Mouse (Mus musculus): ENCODE measurements around the gene Noct. TPM values are rescaled to one million over a fixed set of nuclear protein-coding genes. Genes with fewer than 3 reads are reported as not detected.
A peak's percentile ranks its signal among the peaks of the same experiment; 100 is the strongest.

The Noct gene
- total RNA-seq, 2 experiments from 2014 or later, result 49.0 to 51.0 TPM

DNA sequence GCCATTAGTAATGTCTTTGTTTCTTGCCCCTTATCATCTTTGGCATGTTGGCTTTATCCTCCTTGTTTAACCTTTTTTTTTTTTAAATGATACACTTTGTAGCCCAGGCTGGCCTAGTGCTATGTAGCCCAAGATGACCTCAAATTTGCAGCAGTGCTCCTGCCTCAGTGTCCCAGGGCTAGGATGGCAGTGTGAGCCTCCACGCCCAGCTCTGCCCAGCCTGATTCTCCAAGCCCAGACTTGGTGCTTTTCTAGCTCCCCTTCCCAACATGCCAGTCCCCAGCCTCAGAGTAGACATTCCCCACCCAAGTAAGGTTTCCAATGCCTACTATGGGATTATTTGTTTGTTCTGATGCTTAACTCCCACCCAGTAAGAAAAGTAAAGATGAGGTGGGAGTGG, 28.0 kb downstream of the Noct start:
- intact Hi-C loops (cut with DNase I), result no loop called here

DNA sequence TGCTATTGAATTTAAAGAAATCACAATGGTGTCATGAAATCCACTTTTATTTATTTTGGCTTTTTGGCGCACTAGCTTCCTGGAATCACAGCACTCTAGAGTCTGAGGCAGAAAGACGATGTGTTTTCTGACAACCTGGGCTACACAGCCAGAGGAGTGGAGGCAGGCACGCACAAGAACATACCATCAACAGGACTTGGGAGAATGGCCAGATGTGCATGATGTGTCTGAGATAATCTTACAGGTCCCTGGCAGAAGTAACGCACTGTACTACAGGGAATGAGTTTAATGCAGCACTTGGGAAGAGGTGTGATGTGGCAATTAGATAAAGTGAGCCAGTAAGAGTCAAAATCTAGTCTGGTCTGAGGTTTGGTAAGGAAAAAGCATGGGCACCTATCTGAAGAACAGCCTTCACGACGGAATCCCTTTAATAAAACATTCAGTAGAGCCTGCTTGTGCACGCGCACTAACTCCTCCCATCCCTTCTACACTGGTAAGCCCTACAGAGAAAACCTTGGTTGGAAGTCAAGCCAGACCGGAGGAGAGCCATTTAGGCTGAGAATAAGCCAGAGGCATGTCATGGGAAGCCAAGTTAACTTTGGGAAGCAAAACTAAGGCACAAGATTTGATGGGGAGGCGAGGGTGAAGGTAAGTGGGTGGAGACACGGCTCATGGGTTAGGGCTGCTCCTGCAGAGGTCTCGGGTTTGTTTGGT, 28.6 kb downstream of the Noct start:
- no peak for DNase-seq (ENCODE audit: extremely low spot score in 1 of 2, low spot score in 2 of 2)
- intact Hi-C loops (cut with DNase I), result no loop called here

More for the DNA sequence above, 28.0 kb downstream of the Noct start:
- no peak for DNase-seq (ENCODE audit: extremely low spot score in 1 of 2, low spot score in 2 of 2)

- intact Hi-C loops (cut with DNase I), result no loop called here
- no peak for DNase-seq (ENCODE audit: extremely low spot score in 1 of 2, low spot score in 2 of 2)
These were observed 30.5 kb downstream of the Noct start for GRCm38 (mm10) chr3:51254784-51255183.

DNA sequence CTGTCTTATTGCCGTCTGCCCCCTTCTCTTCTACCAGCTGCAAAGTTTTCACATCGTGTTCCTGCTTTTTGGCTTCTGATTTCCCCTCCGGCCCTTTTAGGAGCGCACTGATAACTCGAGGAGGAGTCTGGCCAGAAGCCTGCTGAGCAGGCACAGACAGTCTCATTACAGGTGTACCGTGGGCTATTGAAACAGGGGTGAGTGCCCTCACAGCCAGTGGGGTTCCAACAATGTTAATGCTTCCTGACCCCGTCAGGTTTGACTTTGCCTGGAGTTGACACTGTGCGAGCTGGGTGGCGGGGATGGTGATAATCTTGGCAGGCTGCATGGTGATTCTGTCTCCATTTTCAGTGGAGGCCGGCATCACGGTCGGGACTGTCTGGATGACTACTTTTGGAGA, 32.2 kb downstream of the Noct start:
- intact Hi-C loops (cut with DNase I), result no loop called here
- no peak for DNase-seq (ENCODE audit: extremely low spot score in 1 of 2, low spot score in 2 of 2)

GRCm38 (mm10) chr3:51258070-51258469, 33.8 kb downstream of the Noct start:
- no peak for DNase-seq (ENCODE audit: extremely low spot score in 1 of 2, low spot score in 2 of 2)

DNA sequence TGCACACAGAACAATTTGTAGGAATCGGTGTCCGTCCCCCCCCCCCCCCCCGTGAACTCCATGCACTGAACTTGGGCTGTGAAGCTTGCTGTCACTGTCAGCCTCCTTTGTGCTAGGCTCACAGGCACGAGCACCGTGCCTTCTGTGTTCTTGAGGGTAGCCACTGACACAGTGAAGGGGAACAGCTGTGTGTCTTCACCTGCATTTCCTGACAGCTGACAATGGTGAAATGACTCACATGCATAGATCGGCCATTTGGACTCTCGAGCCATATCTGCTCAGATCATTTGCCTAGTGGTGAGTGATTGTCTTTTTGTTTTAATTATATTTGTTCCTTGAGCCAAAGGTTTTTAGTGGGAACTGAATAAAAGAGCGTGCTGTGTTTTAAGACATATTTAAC, 38.7 kb downstream of the Noct start:
- DNase-seq (ENCODE audit: extremely low spot score in 1 of 2, low spot score in 2 of 2), result no peak
- intact Hi-C loops (cut with DNase I), result no loop called here

More at GRCm38 (mm10) chr3:51258070-51258469, 33.8 kb downstream of the Noct start:
- intact Hi-C loops (cut with DNase I), result no loop called here

GRCm38 (mm10) chr3:51268434-51268833, 44.2 kb downstream of the Noct start:
- DNase-seq (ENCODE audit: extremely low spot score in 1 of 2, low spot score in 2 of 2), result no peak
- intact Hi-C loops (cut with DNase I), result no loop called here

GRCm38 (mm10) chr3:51270069-51270817, 46.0 kb downstream of the Noct start:
- intact Hi-C loops (cut with DNase I), result no loop called here
- DNase-seq (ENCODE audit: extremely low spot score in 1 of 2, low spot score in 2 of 2), result no peak

GRCm38 (mm10) chr3:51275956-51276398, 51.7 kb downstream of the Noct start:
- DNase-seq (ENCODE audit: extremely low spot score in 1 of 2, low spot score in 2 of 2), result peak; percentile 98 to 99
- intact Hi-C loops (cut with DNase I), result no loop called here

GRCm38 (mm10) chr3:51276421-51277111, 52.3 kb downstream of the Noct start:
- intact Hi-C loops (cut with DNase I), result no loop called here
- peak in 1 of 2 experiments; percentile 73 for DNase-seq (ENCODE audit: extremely low spot score in 1 of 2, low spot score in 2 of 2)

GRCm38 (mm10) chr3:51277201-51278150, 53.2 kb downstream of the Noct start:
- intact Hi-C loops (cut with DNase I), result no loop called here

DNA sequence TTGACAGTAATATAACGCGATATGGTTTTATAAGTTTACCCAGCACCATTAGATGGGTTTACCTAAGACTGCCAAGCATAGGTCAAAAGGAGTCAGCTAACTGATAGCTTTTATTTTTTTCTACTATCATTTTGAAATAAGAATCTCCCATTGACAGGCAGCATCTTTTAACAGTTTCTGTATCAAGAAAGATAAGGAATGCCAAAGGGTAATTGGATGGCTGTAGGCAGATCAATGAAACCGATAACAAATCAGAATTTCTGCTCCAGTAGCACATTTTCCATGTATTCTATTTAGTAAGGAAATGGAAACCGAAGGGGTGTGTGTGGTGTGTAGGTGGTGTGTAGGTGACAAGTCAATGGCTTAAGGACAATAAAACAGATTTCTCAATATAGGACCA, 54.2 kb downstream of the Noct start:
- intact Hi-C loops (cut with DNase I), result no loop called here
- no peak for DNase-seq (ENCODE audit: extremely low spot score in 1 of 2, low spot score in 2 of 2)

More at GRCm38 (mm10) chr3:51277201-51278150, 53.2 kb downstream of the Noct start:
- DNase-seq (ENCODE audit: extremely low spot score in 1 of 2, low spot score in 2 of 2), result peak; percentile 75 to 93

DNA sequence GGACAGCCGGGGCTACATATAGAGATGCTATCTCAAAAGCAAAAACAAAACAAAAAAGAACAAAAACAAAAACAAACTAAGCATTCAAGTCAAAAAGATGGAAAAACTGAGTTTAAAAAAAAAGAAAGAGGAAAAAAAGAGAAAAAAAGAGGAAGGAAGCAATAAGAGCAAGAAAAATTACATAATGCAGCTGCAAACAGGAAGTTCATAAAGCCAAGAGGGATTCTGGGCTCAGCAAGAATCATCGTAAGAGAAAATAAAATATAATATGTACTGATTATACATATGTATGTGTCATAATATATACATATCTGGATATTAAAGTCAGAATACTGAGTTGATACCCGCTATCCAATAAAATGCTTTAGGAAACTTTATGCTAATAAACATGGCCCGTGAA, 57.5 kb downstream of the Noct start:
- DNase-seq (ENCODE audit: extremely low spot score in 1 of 2, low spot score in 2 of 2), result no peak
- intact Hi-C loops (cut with DNase I), result no loop called here

- intact Hi-C loops (cut with DNase I), result no loop called here
- DNase-seq (ENCODE audit: extremely low spot score in 1 of 2, low spot score in 2 of 2), result no peak
These were observed 60.1 kb downstream of the Noct start for GRCm38 (mm10) chr3:51284375-51284774.

DNA sequence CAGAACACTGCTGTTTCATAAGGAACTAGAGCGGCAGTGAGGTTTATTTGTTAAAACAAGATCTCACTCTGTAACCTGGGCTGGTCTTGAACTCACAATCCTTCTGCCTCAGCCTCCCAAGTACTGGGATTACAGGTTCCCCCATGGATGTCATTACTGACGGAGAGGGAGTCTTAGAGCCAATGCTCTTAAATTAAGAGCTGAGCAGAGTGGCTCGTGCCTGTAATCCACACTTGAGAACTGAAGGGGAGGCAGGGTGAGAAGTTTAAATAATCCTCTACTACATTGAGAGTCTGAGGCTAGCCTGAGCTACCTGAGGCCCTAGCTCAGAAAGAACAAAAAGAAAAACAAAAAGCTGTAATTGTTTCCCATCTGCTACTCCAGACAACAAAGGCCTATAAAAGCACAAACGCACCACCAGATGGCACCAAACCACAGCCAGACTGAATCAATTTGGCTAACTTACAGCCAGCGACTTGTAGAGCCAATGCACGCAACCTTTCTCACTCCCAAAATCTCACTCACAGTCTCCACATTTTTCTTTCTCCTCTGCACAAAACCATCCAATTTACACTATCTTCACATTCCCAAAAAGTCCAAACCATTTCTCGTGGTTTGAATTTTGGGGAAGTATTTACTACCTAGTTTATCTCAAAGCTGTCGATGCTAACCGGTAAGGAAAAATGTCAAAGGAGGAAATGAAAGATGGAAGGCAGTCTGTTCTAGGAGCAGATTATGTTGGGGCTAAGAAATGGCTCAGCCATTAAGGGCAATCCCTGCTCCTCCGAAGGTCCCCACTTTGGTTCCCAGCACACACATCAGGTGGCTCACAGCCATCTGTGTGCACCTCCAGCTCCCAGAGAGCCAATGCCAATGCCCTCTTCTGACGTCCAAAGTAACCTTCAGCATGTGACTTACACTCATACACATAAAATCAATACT, 64.9 kb downstream of the Noct start:
- DNase-seq (ENCODE audit: extremely low spot score in 1 of 2, low spot score in 2 of 2), result peak; percentile 81 to 83
- intact Hi-C loops (cut with DNase I), result loop anchor here (2.0 kb wide), 1 partner anchor 76 kb away; no protein-coding TSS in a partner anchor

GRCm38 (mm10) chr3:51294251-51294650, 70.0 kb downstream of the Noct start:
- no peak for DNase-seq (ENCODE audit: extremely low spot score in 1 of 2, low spot score in 2 of 2)
- intact Hi-C loops (cut with DNase I), result no loop called here

GRCm38 (mm10) chr3:51295225-51295624, 71.0 kb downstream of the Noct start:
- intact Hi-C loops (cut with DNase I), result no loop called here
- no peak for DNase-seq (ENCODE audit: extremely low spot score in 1 of 2, low spot score in 2 of 2)
